22 mouse cellular contexts compared by ENCODE assay signal in genomic region chr7:144665585-144665984, GRCm38 (mm10).
DNase-seq lines count a peak whose midpoint lies in the region; ATAC-seq lines count a peak whose summit lies in the region.
"Had no signal": no experiment of that assay in that cellular context is flagged by ENCODE, and none has a peak within 500 bp of the region (broad histone marks: within the 10 kb centered on the region; RNA-seq: fewer than 3 reads in every experiment).

No protein-coding gene starts in this region.

- no peak for ATAC-seq in midbrain, embryonic 13.5 days
- ATAC-seq: activated CD4-positive, CD25-positive, alpha-beta regulatory T cell, adult 4 months; CD4-positive, CD25-positive, alpha-beta regulatory T cell, adult 4 months; forebrain, embryonic 13.5 days; forebrain, embryonic 15.5 days; forebrain, postnatal 0 days; Patski had no signal

- 86% methylated on average over 3 of the region's 3 CpGs for WGBS in midbrain, embryonic 10.5 days
- WGBS in midbrain, embryonic 13.5 days: 92% methylated on average over 3 of the region's 3 CpGs

- H3K4me1 ChIP-seq in midbrain, embryonic 10.5 days: peaks cover 39% of the 10 kb centered on the region
- H3K4me1 ChIP-seq in midbrain, embryonic 13.5 days (replicated peaks): peaks cover 5% of the 10 kb centered on the region; the same call in 1 of the 2 replicates
- H3K4me1 ChIP-seq: embryonic facial prominence, embryonic 12.5 days; forebrain, embryonic 15.5 days had no signal

- H3K27ac ChIP-seq in midbrain, embryonic 10.5 days (replicated peaks): peak overlapping the region; percentile 68
- no peak overlapping the region for H3K27ac ChIP-seq in midbrain, embryonic 13.5 days
- H3K27ac ChIP-seq: embryonic facial prominence, embryonic 12.5 days; forebrain, embryonic 13.5 days; forebrain, embryonic 15.5 days had no signal

- peaks cover 76% of the 10 kb centered on the region for H3K36me3 ChIP-seq in midbrain, embryonic 10.5 days
- H3K36me3 ChIP-seq in midbrain, embryonic 13.5 days: peaks cover 3% of the 10 kb centered on the region; the same call in 1 of the 2 replicates
- H3K36me3 ChIP-seq: embryonic facial prominence, embryonic 12.5 days; forebrain, embryonic 15.5 days had no signal

- H3K27me3 ChIP-seq in midbrain, embryonic 10.5 days (ENCODE audit: low read depth, poor library complexity, severe bottlenecking): peaks cover 32% of the 10 kb centered on the region
- peaks cover 21% of the 10 kb centered on the region for H3K27me3 ChIP-seq in midbrain, embryonic 13.5 days
- H3K27me3 ChIP-seq: forebrain, embryonic 15.5 days; Patski had no signal

- peak; percentile 59 to 61 for DNase-seq in adrenal gland, adult (ENCODE audit: inconsistent age in 2 of 2, low spot score in 1 of 2)
- no peak for DNase-seq in adrenal gland, postnatal 4 days (ENCODE audit: low spot score in 2 of 2)
- peak; percentile 26 for DNase-seq in adrenal gland, postnatal 14 days
- no peak for DNase-seq in adrenal gland, postnatal 10 days
- no peak for DNase-seq in midbrain, embryonic 10.5 days (ENCODE audit: low spot score)
- DNase-seq: adrenal gland, adult 8-10 months; B cell, adult 2 months; cerebellum, adult 11-12 months; cerebellum, adult 2 months; cerebellum, adult 9-10 months; cerebellum, postnatal 10 days; cerebellum, postnatal 25 days; forebrain, postnatal 0 days had no signal

- no peak overlapping the region for H3K4me3 ChIP-seq in midbrain, embryonic 10.5 days
- H3K4me3 ChIP-seq in midbrain, embryonic 13.5 days (replicated peaks): no peak overlapping the region
- H3K4me3 ChIP-seq: embryonic facial prominence, embryonic 10.5 days; embryonic facial prominence, embryonic 12.5 days; forebrain, embryonic 13.5 days; forebrain, embryonic 15.5 days had no signal

- no peak overlapping the region for H3K9ac ChIP-seq in midbrain, embryonic 13.5 days (replicated peaks)
- H3K9ac ChIP-seq: embryonic facial prominence, embryonic 12.5 days; forebrain, embryonic 13.5 days; forebrain, embryonic 15.5 days; forebrain, postnatal 0 days had no signal

- no peaks in the 10 kb centered on the region; the same call in 1 of the 2 replicates for H3K9me3 ChIP-seq in midbrain, embryonic 10.5 days (replicated peaks)
- H3K9me3 ChIP-seq in midbrain, embryonic 13.5 days: no peaks in the 10 kb centered on the region
- H3K9me3 ChIP-seq: embryonic facial prominence, embryonic 10.5 days; embryonic facial prominence, embryonic 12.5 days; forebrain, embryonic 13.5 days; forebrain, embryonic 15.5 days; G1E had no signal

- H3K4me2 ChIP-seq in midbrain, embryonic 13.5 days (replicated peaks): no peak overlapping the region
- H3K4me2 ChIP-seq: embryonic facial prominence, embryonic 12.5 days; forebrain, embryonic 13.5 days; forebrain, embryonic 15.5 days had no signal

Comparison
In these comparisons a context has a peak if more than half of its experiments do, and no peak if none do; other contexts are left out.
1. DNase-seq: peak in adrenal gland, adult (2 of 2) and adrenal gland, postnatal 14 days (single experiment); none in adrenal gland, postnatal 4 days (0 of 2), adrenal gland, postnatal 10 days (single experiment) and midbrain, embryonic 10.5 days (single experiment).